Mouse (Mus musculus): ENCODE results near the gene Pde2a.

GRCm38 (mm10) chr7:101541734-101542133, 120.2 kb downstream of the Pde2a start:
- TF ChIP-seq CTCF (IDR thresholded peaks at IDR 0.05; ENCODE audit: control insufficient read depth, insufficient read depth, low read length) (no peak), POLR2A (IDR thresholded peaks at IDR 0.05; ENCODE audit: borderline replicate concordance, control insufficient read depth, low read depth, low read length) (no peak)
